Mouse (Mus musculus) liver, embryonic 13.5 days (tissue): ENCODE measurements around the gene Vamp8. TPM values are rescaled to one million over a fixed set of nuclear protein-coding genes. Genes with fewer than 3 reads are reported as not detected.
A peak's percentile ranks its signal among the peaks of the same experiment; 100 is the strongest.

ENCODE experiments used
- ATAC-seq: fragments of 200-750 bp; cut with Nextera tagmentation; 2 replicates; pipeline ENCODE4 v1.8.0; 2017; ENCODE audit warnings: low read depth, mild to moderate bottlenecking, moderate number of reproducible peaks, moderate library complexity
- DNase-seq: peaks from one replicate; pipeline ENCODE4 v3.0.0; 2022
- H3K27ac ChIP-seq: fragments of 300-500 bp; sonication (generic); 2 replicates; pipeline ENCODE4 v1.5.1; 2015; ENCODE audit warnings: moderate library complexity, mild to moderate bottlenecking, inconsistent platforms
- H3K27me3 ChIP-seq: fragments of 300-500 bp; sonication (generic); 2 replicates; pipeline ENCODE4 v1.6.1; 2015; ENCODE audit warnings: mild to moderate bottlenecking, inconsistent platforms
- H3K36me3 ChIP-seq: fragments of 300-500 bp; sonication (generic); 2 replicates; pipeline ENCODE4 v1.6.1; 2015; ENCODE audit warnings: mild to moderate bottlenecking, inconsistent platforms
- H3K4me1 ChIP-seq: fragments of 300-500 bp; sonication (generic); replicated peaks from 2 replicates; pipeline ENCODE4 v1.6.1; 2015; ENCODE audit warnings: inconsistent platforms
- H3K4me2 ChIP-seq: fragments of 300-500 bp; sonication (generic); 2 replicates; pipeline ENCODE4 v1.6.1; 2015; ENCODE audit warnings: inconsistent platforms, mild to moderate bottlenecking, moderate library complexity
- H3K4me3 ChIP-seq: fragments of 300-500 bp; sonication (generic); replicated peaks from 2 replicates; pipeline ENCODE4 v1.5.1; 2015; ENCODE audit warnings: mild to moderate bottlenecking, inconsistent platforms
- H3K9ac ChIP-seq: fragments of 300-500 bp; sonication (generic); 2 replicates; pipeline ENCODE4 v1.6.1; 2015; ENCODE audit warnings: mild to moderate bottlenecking, inconsistent platforms
- H3K9me3 ChIP-seq: fragments of 300-500 bp; sonication (generic); replicated peaks from 2 replicates; pipeline ENCODE4 v1.6.1; 2016; ENCODE audit warnings: inconsistent platforms
- WGBS: fragments of 180-500 bp; shearing (Covaris S2); methylation state at CpG from one replicate; pipeline ENCODE4 v1.1.7; 2015; ENCODE audit not compliant: insufficient replicate concordance; 5-methylcytosine and 5-hydroxymethylcytosine counted together
- polyA plus RNA-seq: library from polyadenylated mRNA; unstranded; fragments of >200 nt; fragmentation: Nextera tagmentation; extraction: Ambion mirVana; gene quantifications from 2 replicates; pipeline ENCODE4 v1.2.1, GENCODE M21; 2015

Gene Vamp8
- polyA plus RNA-seq, 1 experiment from 2014 or later = 260 TPM

- peak overlapping the region; percentile 50 for H3K27ac ChIP-seq
- H3K9ac ChIP-seq = no peak overlapping the region; the same call in 1 of the 2 replicates
- no peak for ATAC-seq
- H3K9me3 ChIP-seq = no peaks in the 10 kb centered on the region
- DNase-seq = no peak
- peaks cover 25% of the 10 kb centered on the region for H3K36me3 ChIP-seq
- H3K4me3 ChIP-seq = no peak overlapping the region
- peaks cover 66% of the 10 kb centered on the region for H3K4me1 ChIP-seq
- 63% methylated on average over 5 of the region's 5 CpGs for WGBS
- no peak overlapping the region for H3K4me2 ChIP-seq
- no peaks in the 10 kb centered on the region for H3K27me3 ChIP-seq
These were observed 19.4 kb downstream of the Vamp8 start for GRCm38 (mm10) chr6:72371147-72371546.

- WGBS = 78% methylated on average over 12 of the region's 12 CpGs
- peak overlapping the region; percentile 50; the same call in 1 of the 2 replicates for H3K27ac ChIP-seq
- no peak for ATAC-seq
These were observed 20.4 kb downstream of the Vamp8 start for GRCm38 (mm10) chr6:72370091-72370490.

GRCm38 (mm10) chr6:72369557-72369956, 20.9 kb downstream of the Vamp8 start:
- Histone ChIP-seq H3K4me1 (peaks cover 50% of the 10 kb centered on the region), H3K27ac (peak overlapping the region; percentile 40; the same call in 1 of the 2 replicates), H3K27me3 (no peaks in the 10 kb centered on the region), H3K4me2 (no peak overlapping the region), H3K36me3 (peaks cover 25% of the 10 kb centered on the region), H3K9me3 (no peaks in the 10 kb centered on the region), H3K4me3 (no peak overlapping the region), H3K9ac (no peak overlapping the region)
- no peak for ATAC-seq
- DNase-seq = no peak
- WGBS = 75% methylated on average over 4 of the region's 4 CpGs

More at GRCm38 (mm10) chr6:72370091-72370490, 20.4 kb downstream of the Vamp8 start:
- DNase-seq = no peak
- Histone ChIP-seq H3K27me3 (no peaks in the 10 kb centered on the region), H3K4me2 (no peak overlapping the region), H3K4me1 (peaks cover 56% of the 10 kb centered on the region), H3K9ac (no peak overlapping the region), H3K36me3 (peaks cover 25% of the 10 kb centered on the region), H3K9me3 (no peaks in the 10 kb centered on the region), H3K4me3 (no peak overlapping the region)

GRCm38 (mm10) chr6:72367460-72367974, 23.0 kb downstream of the Vamp8 start:
- ATAC-seq = no peak
- no peak overlapping the region for H3K9ac ChIP-seq
- no peak for DNase-seq
- H3K4me3 ChIP-seq = no peak overlapping the region
- no peaks in the 10 kb centered on the region for H3K27me3 ChIP-seq
- H3K27ac ChIP-seq = no peak overlapping the region
- no peak overlapping the region for H3K4me2 ChIP-seq
- WGBS = 74% methylated on average over 4 of the region's 4 CpGs
- no peaks in the 10 kb centered on the region for H3K9me3 ChIP-seq
- H3K4me1 ChIP-seq = peaks cover 42% of the 10 kb centered on the region
- H3K36me3 ChIP-seq = peaks cover 25% of the 10 kb centered on the region

DNA sequence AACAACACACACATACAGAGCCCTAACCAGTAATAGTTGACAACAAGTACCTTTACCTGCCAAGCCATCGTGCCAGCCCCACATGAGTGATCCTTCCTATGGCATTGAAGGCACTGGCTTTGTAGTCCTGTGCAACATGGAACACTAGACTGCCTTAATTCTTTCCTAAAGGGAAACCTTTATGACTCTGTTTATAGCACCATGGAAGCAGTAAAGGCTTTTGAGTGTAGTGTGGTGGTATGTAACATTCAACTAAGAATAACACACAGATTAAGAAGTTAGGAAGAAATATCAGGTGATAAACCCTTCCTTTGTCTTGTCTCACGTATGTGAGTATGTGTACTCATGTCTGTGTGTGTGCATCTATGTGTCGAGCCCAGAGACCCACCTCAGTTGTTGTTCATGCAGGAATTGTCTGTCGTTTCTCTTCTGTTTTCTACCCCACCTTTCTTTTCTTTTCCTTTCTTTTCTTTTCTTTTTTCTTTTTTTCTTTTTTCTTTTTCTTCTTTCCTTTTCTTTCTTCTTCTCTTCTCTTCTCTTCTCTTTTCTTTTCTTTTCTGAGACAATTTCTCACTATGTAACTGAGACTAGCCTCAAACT, 23.6 kb downstream of the Vamp8 start, which contains the start of gene Rnf181:
Gene Rnf181, minus strand, starts transcription at position 113 of the 600 bp plus-strand sequence.
- ATAC-seq = no peak
- no peak within 1 kb of the TSS for H3K27ac ChIP-seq
- no peaks in the 10 kb centered on the region for H3K27me3 ChIP-seq
- peaks cover 25% of the 10 kb centered on the region for H3K36me3 ChIP-seq
- no peaks in the 10 kb centered on the region for H3K9me3 ChIP-seq
- WGBS = 69% methylated on average over 4 of the region's 4 CpGs
- H3K4me1 ChIP-seq = peaks cover 37% of the 10 kb centered on the region
- H3K4me3 ChIP-seq = no peak within 1 kb of the TSS
- no peak within 1 kb of the TSS for H3K4me2 ChIP-seq
- no peak for DNase-seq
- H3K9ac ChIP-seq = no peak within 1 kb of the TSS

DNA sequence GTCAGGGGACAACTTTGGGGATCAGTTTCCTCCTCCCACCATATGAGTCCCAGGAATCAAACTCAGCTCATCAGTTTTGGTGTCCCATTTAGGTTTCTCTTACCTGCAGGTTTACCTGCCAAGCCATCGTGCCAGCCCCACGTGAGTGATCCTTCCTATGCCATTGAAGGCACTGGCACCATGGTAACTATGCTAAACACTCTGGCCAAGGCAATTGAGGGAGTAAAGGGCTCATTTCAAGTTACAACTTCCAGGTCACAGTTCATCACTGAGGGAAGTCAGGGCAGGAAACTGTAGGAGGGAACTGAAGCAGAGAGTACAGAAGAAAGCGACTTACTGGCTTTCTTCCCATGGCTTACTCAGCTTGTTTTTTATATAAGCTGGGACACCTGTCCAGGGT, 24.2 kb downstream of the Vamp8 start:
- Histone ChIP-seq H3K4me3 (no peak overlapping the region), H3K4me2 (no peak overlapping the region), H3K9ac (no peak overlapping the region), H3K9me3 (no peaks in the 10 kb centered on the region), H3K4me1 (peaks cover 37% of the 10 kb centered on the region), H3K27ac (no peak overlapping the region), H3K36me3 (peaks cover 25% of the 10 kb centered on the region), H3K27me3 (no peaks in the 10 kb centered on the region)
- 69% methylated on average over 3 of the region's 3 CpGs for WGBS
- ATAC-seq = no peak
- DNase-seq = no peak

DNA sequence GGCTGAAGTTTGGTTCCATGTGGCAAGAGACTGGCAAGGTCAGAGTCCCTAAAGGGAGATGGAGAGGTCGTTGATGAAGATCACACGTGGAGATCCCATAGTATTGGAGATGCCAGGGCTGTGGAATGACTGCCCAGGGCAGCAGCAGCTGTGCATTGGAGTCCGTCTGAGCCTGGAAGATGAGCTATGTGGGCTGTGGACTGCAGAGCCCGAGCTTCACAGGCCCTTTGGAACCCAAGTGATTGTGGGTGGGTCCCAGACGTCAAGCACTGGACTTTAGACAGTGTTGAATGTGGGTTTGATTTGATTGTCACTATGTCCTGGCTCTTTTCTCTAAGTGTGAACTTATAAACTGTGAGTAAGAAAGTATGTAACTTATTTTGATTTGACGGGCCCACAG, 25.5 kb downstream of the Vamp8 start:
- H3K27me3 ChIP-seq = no peaks in the 10 kb centered on the region
- ATAC-seq (no peak), DNase-seq (no peak)
- WGBS = 52% methylated on average over 6 of the region's 6 CpGs
- no peak overlapping the region for H3K4me2 ChIP-seq
- H3K27ac ChIP-seq = no peak overlapping the region
- H3K9me3 ChIP-seq = no peaks in the 10 kb centered on the region
- no peak overlapping the region for H3K4me3 ChIP-seq
- no peak overlapping the region for H3K9ac ChIP-seq
- H3K36me3 ChIP-seq = peaks cover 28% of the 10 kb centered on the region
- H3K4me1 ChIP-seq = peaks cover 37% of the 10 kb centered on the region

DNA sequence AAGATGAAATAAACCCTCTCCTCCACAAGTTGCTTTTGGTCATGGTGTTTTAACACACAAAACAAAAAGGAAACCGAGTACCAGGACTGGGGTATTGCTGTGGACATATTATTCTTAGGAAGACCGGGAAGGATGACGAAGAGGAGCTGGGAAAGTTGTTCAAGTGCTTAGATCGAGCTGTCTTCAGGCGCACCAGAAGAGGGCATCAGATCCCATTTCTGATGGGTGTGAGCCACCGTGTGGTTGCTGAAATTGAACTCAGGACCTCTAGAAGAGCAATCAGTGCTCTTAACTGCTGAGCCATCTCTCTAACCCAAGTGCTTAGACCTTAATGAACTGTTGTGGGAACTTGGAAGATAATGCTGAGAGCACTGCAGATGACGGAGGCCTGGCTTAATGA, 26.5 kb downstream of the Vamp8 start:
- DNase-seq = no peak
- no peak overlapping the region for H3K4me3 ChIP-seq

DNA sequence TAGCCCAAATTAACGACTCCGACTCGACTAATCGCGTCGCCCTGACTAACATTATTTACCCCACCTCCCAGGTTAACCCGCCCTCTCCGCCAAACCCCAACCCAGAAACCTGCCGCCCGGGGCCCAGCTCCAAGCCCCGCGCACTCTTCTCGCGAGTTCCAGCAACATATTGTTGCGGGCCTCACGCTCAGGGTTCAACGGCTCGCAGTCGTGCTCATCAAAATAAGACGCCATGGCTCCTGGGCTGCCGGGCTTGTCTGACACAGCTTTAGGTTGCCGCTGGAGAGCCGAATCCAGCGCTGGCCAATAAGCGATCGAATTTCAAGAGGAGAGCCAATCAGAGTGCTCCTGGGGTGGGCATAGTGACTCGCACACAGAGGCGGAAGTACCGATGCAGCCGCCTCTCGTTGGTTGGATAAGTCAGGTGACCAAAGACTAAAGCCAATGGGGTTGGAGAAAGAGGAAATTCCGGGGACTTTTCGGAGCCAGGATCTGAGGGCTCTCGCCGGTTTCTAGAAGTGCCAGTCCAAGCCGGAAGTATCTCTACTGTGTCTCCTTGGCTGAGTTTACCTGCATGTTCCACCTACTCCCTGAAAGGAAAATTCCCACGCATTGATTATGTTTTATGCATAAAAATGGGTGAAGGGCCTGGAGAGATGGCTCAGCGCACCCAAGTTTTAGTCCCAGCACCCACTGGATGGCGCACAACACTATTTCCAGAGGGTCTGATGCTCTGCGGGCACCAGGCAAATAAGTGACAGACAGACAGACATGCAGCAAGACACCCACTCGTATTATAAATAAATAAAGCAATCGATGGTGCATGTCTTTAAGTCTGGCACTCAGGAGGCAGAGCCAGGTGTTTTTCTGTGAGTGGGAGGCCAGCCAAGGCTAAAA, 28.1 kb downstream of the Vamp8 start:
- peak; percentile 94 for ATAC-seq
- Histone ChIP-seq H3K27me3 (0 out of 2 replicates have a peak, but pooled peaks cover 2% of the 10 kb centered on the region), H3K27ac (peak overlapping the region; percentile 89), H3K36me3 (peaks cover 31% of the 10 kb centered on the region), H3K9ac (peak overlapping the region; percentile 83), H3K9me3 (no peaks in the 10 kb centered on the region), H3K4me2 (peak overlapping the region; percentile 82), H3K4me3 (peak overlapping the region; percentile 80), H3K4me1 (peaks cover 56% of the 10 kb centered on the region)
- under 1% methylated on average over 42 of the region's 42 CpGs for whole genome bisulfite sequencing
- DNase-seq = peak; percentile 96

More for the DNA sequence above, 26.5 kb downstream of the Vamp8 start:
- Histone ChIP-seq H3K9me3 (no peaks in the 10 kb centered on the region), H3K27ac (no peak overlapping the region), H3K36me3 (peaks cover 29% of the 10 kb centered on the region), H3K4me2 (no peak overlapping the region), H3K4me1 (peaks cover 40% of the 10 kb centered on the region), H3K27me3 (no peaks in the 10 kb centered on the region), H3K9ac (no peak overlapping the region)
- no peak for ATAC-seq
- WGBS = 41% methylated on average over 7 of the region's 7 CpGs

DNA sequence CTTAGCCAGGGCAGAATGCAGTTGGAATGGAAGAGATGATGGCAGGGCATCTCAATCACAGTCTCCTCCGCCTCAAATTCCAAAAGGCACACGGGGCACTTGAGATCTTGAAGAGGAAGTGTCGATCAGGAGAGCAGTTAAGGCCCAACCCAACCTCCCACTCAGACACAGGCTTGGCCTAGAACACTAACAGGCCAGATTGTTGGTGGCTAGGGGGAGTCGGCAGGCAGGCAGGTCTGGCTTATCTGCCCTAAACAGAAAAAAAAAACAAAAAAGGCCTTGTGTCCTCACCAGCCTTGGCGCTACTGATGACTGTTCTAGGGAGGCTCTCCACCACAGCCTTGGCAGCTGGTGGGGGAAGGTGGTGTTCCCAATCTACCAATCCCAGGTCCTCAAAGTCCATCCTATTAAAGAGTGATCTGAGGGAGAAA, 29.4 kb downstream of the Vamp8 start:
- 12% methylated on average over 5 of the region's 5 CpGs for WGBS
- peaks cover 35% of the 10 kb centered on the region for H3K36me3 ChIP-seq
- peaks cover 14% of the 10 kb centered on the region for H3K27me3 ChIP-seq
- no peaks in the 10 kb centered on the region for H3K9me3 ChIP-seq
- H3K9ac ChIP-seq = peak overlapping the region; percentile 83
- no peak for ATAC-seq
- peak overlapping the region; percentile 89 for H3K27ac ChIP-seq
- H3K4me1 ChIP-seq = peaks cover 68% of the 10 kb centered on the region
- H3K4me2 ChIP-seq = peak overlapping the region; percentile 77
- DNase-seq = peak; percentile 48
- peak overlapping the region; percentile 80 for H3K4me3 ChIP-seq

DNA sequence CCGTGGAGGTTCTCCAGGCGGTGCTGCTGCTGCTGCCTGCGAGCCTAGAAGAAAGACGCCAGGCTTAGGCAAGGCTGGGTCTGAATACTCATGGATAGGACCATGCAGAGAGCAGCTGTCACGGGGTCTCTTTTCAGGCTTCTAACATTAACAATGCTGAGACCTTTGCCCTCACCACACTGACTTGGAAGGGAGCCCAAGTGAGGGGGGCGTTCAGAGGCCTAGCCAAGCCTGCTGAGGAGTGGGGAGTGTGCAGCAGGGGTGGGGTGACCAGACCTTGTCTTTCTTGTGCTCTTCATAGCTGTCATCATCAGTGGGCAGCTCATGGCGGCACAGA, 29.9 kb downstream of the Vamp8 start:
- peak overlapping the region; percentile 89; the same call in 1 of the 2 replicates for H3K27ac ChIP-seq
- no peak for DNase-seq
- peaks cover 35% of the 10 kb centered on the region for H3K36me3 ChIP-seq
- H3K4me2 ChIP-seq = peak overlapping the region; percentile 77
- H3K4me1 ChIP-seq = peaks cover 70% of the 10 kb centered on the region
- peak overlapping the region; percentile 80 for H3K4me3 ChIP-seq
- no peaks in the 10 kb centered on the region for H3K9me3 ChIP-seq
- 78% methylated on average over 7 of the region's 7 CpGs for WGBS
- no peak for ATAC-seq
- H3K9ac ChIP-seq = peak overlapping the region; percentile 83; the same call in 1 of the 2 replicates
- peaks cover 20% of the 10 kb centered on the region for H3K27me3 ChIP-seq
